Mouse (Mus musculus) liver, adult 2 months (tissue): Measurements from ENCODE around the gene Slc7a5.

Experiments used
- CTCF ChIP-seq: fragments of 200-500 bp; IDR thresholded peaks from 2 replicates; pipeline ENCODE4 v1.5.1; 2011; ENCODE audit warnings: low read depth, low read length, control low read depth
- POLR2A ChIP-seq: fragments of 200-500 bp; IDR thresholded peaks from 2 replicates; pipeline ENCODE4 v1.6.1; 2011; ENCODE audit warnings: low read length, control low read depth; ENCODE audit not compliant: insufficient read depth; ENCODE audit errors: extremely low read depth

- TF ChIP-seq POLR2A (no peak), CTCF (no peak)
Observed at GRCm38 (mm10) chr8:121895910-121896309, 11.6 kb downstream of the Slc7a5 start.
